Mouse (Mus musculus) MEL (cell line): ENCODE data around the gene Hectd3. TPM values are rescaled to one million over a fixed set of nuclear protein-coding genes. Genes with fewer than 3 reads are reported as not detected.

ENCODE experiments used
- DNase-seq: peaks from one replicate; pipeline ENCODE4 v3.0.0; 2011; ENCODE audit warnings: low read depth, low spot score
- H3K27ac ChIP-seq: 2 replicates; pipeline ENCODE4 v1.5.1; 2012; ENCODE audit warnings: low read depth, mild to moderate bottlenecking, control low read depth, low read length, moderate library complexity; ENCODE audit not compliant: control insufficient read depth
- H3K27me3 ChIP-seq, 2 experiments: fragments of 150-350 bp in 1 of 2; sonication (generic) in 1 of 2; 2 replicates each; pipeline ENCODE4 v1.6.1; 2012; ENCODE audit warnings: low read length in 2 of 2, mild to moderate bottlenecking in 2 of 2, improper control_type of control experiment in 1 of 2, moderate library complexity in 1 of 2; ENCODE audit not compliant: insufficient read depth in 2 of 2, control insufficient read depth in 1 of 2
- H3K36me3 ChIP-seq, 2 experiments: 2 replicates each; pipeline ENCODE4 v1.6.1; 2012 to 2014; ENCODE audit warnings: low read length in 2 of 2, improper control_type of control experiment in 1 of 2, inconsistent platforms in 1 of 2, mild to moderate bottlenecking in 1 of 2; ENCODE audit not compliant: insufficient read depth in 2 of 2, control insufficient read depth in 1 of 2
- H3K4me1 ChIP-seq, 2 experiments: fragments of 150-350 bp in 1 of 2; sonication (generic) in 1 of 2; 2 replicates each; pipeline ENCODE4 v1.6.1; 2012; ENCODE audit warnings: low read length in 2 of 2, improper control_type of control experiment in 1 of 2, mild to moderate bottlenecking in 1 of 2; ENCODE audit not compliant: insufficient read depth in 2 of 2, control insufficient read depth in 1 of 2
- H3K4me3 ChIP-seq, 2 experiments: fragments of 150-350 bp in 1 of 2; sonication (generic) in 1 of 2; 2 replicates each; pipeline ENCODE4 v1.5.1; 2012; ENCODE audit warnings: low read depth in 2 of 2, low read length in 2 of 2, mild to moderate bottlenecking in 2 of 2, moderate library complexity in 2 of 2, control low read depth in 1 of 2, improper control_type of control experiment in 1 of 2; ENCODE audit not compliant: control insufficient read depth in 1 of 2, insufficient read depth in 1 of 2
- H3K79me2 ChIP-seq: 2 replicates; pipeline ENCODE4 v1.6.1; 2012; ENCODE audit warnings: mild to moderate bottlenecking, low read length, moderate library complexity; ENCODE audit not compliant: control insufficient read depth, poor library complexity, insufficient read depth
- H3K9ac ChIP-seq: 2 replicates; pipeline ENCODE4 v1.6.1; 2012; ENCODE audit warnings: low read depth, mild to moderate bottlenecking, control low read depth, low read length, moderate library complexity; ENCODE audit not compliant: control insufficient read depth, poor library complexity, severe bottlenecking
- H3K9me3 ChIP-seq: fragments of 150-350 bp; sonication (generic); replicated peaks from 2 replicates; pipeline ENCODE4 v1.6.1; 2012; ENCODE audit warnings: mild to moderate bottlenecking, low read length, improper control_type of control experiment, moderate library complexity; ENCODE audit not compliant: insufficient read depth
- E2F4 ChIP-seq: IDR thresholded peaks from 2 replicates; pipeline ENCODE4 v1.6.1; 2011; ENCODE audit warnings: low read depth, low read length, improper control_type of control experiment, borderline replicate concordance
- ELF1 ChIP-seq: IDR thresholded peaks from 2 replicates; pipeline ENCODE4 v1.6.1; 2014; ENCODE audit warnings: low read depth, mild to moderate bottlenecking, inconsistent platforms, low read length, improper control_type of control experiment, moderate library complexity
- HCFC1 ChIP-seq: IDR thresholded peaks from 2 replicates; pipeline ENCODE4 v1.6.1; 2012; ENCODE audit warnings: low read depth, mild to moderate bottlenecking, inconsistent platforms, low read length, improper control_type of control experiment, moderate library complexity
- USF1 ChIP-seq: IDR thresholded peaks from 2 replicates; pipeline ENCODE4 v1.6.1; 2014; ENCODE audit warnings: low read depth, mild to moderate bottlenecking, inconsistent platforms, low read length, improper control_type of control experiment, moderate library complexity
- USF2 ChIP-seq, 2 experiments: IDR thresholded peaks; 2 replicates each; pipeline ENCODE4 v1.6.1; 2011 to 2012; ENCODE audit warnings: improper control_type of control experiment in 2 of 2, low read length in 2 of 2, borderline replicate concordance in 1 of 2, inconsistent platforms in 1 of 2, low read depth in 1 of 2, mild to moderate bottlenecking in 1 of 2; ENCODE audit not compliant: insufficient read depth in 1 of 2
- ZC3H11A ChIP-seq: IDR thresholded peaks from 2 replicates; pipeline ENCODE4 v1.6.1; 2012; ENCODE audit warnings: low read depth, mild to moderate bottlenecking, inconsistent platforms, low read length, improper control_type of control experiment
- polyA plus RNA-seq, 2 experiments: library from polyadenylated mRNA; stranded (reverse) in 1 of 2; unstranded in 1 of 2; fragments of >175 nt in 1 of 2; fragments of >200 nt in 1 of 2; gene quantifications; 2 replicates each; pipeline versions ENCODE4 v1.2.1 to v1.2.4; 2012; ENCODE audit warnings: low replicate concordance in 2 of 2, low read depth in 1 of 2; ENCODE audit not compliant: insufficient read length in 2 of 2, insufficient read depth in 1 of 2, missing spikeins in 1 of 2
- total RNA-seq: library from RNA; depleted of rRNA; stranded (reverse); fragments of 300-350 nt; gene quantifications from 2 replicates; pipeline ENCODE4 v1.2.3, GENCODE M21; 2012; rRNA removed

The Hectd3 gene
- total and polyA plus RNA-seq, 3 experiments, result 9.8 to 19.1 TPM; not detected in 1

- H3K9ac ChIP-seq, result no peak overlapping the region
- peaks cover 0 to 2% of the 10 kb centered on the region in 2 experiments; a peak in 1 of 4 replicates for H3K4me1 ChIP-seq
- peaks cover 5 to 18% of the 10 kb centered on the region in 2 experiments for H3K36me3 ChIP-seq
- no peaks in the 10 kb centered on the region for H3K79me2 ChIP-seq
- no peak overlapping the region for H3K4me3 ChIP-seq
- H3K9me3 ChIP-seq, result no peaks in the 10 kb centered on the region
- no peak for DNase-seq
- no peak overlapping the region for H3K27ac ChIP-seq
- no peak for TF ChIP-seq HCFC1
- TF ChIP-seq, all 39 proteins: peak for 0
- H3K27me3 ChIP-seq, result no peaks in the 10 kb centered on the region
Measured at GRCm38 (mm10) chr4:117052626-117053025, 57.5 kb downstream of the Hectd3 start.

GRCm38 (mm10) chr4:117053956-117054355 is 58.8 kb downstream of the Hectd3 start:
- TF ChIP-seq USF1 (no peak), E2F4 (no peak), USF2 (IDR thresholded peaks at IDR 0.05; ENCODE audit: borderline replicate concordance in 1 of 2, insufficient read depth in 1 of 2, low read depth in 1 of 2, low read length in 2 of 2) (no peak), ZC3H11A (no peak), ELF1 (no peak)
- no peak overlapping the region for H3K9ac ChIP-seq
- no peak for DNase-seq
- peaks cover 10 to 21% of the 10 kb centered on the region in 2 experiments for H3K36me3 ChIP-seq
- no peaks in the 10 kb centered on the region for H3K79me2 ChIP-seq
- no peaks in the 10 kb centered on the region for H3K27me3 ChIP-seq
- H3K4me1 ChIP-seq, result peaks cover 0 to 6% of the 10 kb centered on the region in 2 experiments; a peak in 2 of 4 replicates
- H3K27ac ChIP-seq, result no peak overlapping the region
- no peak overlapping the region for H3K4me3 ChIP-seq
- H3K9me3 ChIP-seq, result no peaks in the 10 kb centered on the region

Other genes with a start within 250 kb of the Hectd3 start
- 46.4 and 49.3 TPM in 2 replicates for gene Toe1, start 187.7 kb upstream of the Hectd3 start, total RNA-seq
- 10 to 100 TPM in 1 of 2 experiments, not detected in 1; 38.3 TPM for gene Toe1, start 187.7 kb upstream of the Hectd3 start, polyA plus RNA-seq
- 0.75 and 0.81 TPM in 2 replicates for gene Mutyh, start 187.6 kb upstream of the Hectd3 start, total RNA-seq
- gene Mutyh, start 187.6 kb upstream of the Hectd3 start, polyA plus RNA-seq, result 1 to 10 TPM in 1 of 2 experiments, not detected in 1; 2.5 TPM
- 0.10 TPM in 1 of 2 replicates, not detected in the other for gene Hpdl, start 173.6 kb upstream of the Hectd3 start, total RNA-seq
- gene Hpdl, start 173.6 kb upstream of the Hectd3 start, polyA plus RNA-seq, result under 1 TPM in 1 of 2 experiments, not detected in 1; 0.14 TPM
- gene Zswim5, start 117.9 kb upstream of the Hectd3 start, total RNA-seq, result 0.03 TPM in 1 of 2 replicates, not detected in the other
- under 1 TPM in 1 of 2 experiments, not detected in 1; 0.03 TPM for gene Zswim5, start 117.9 kb upstream of the Hectd3 start, polyA plus RNA-seq
- 72.0 and 108 TPM in 2 replicates for gene Urod, start 904 bp upstream of the Hectd3 start, total RNA-seq
- gene Urod, start 904 bp upstream of the Hectd3 start, polyA plus RNA-seq, result 100 to 1,000 TPM; 132 to 645 TPM
- 75.4 and 79.3 TPM in 2 replicates for gene Eif2b3, start 24.1 kb downstream of the Hectd3 start, total RNA-seq
- 10 to 100 TPM in 1 of 2 experiments, not detected in 1; 77.5 TPM for gene Eif2b3, start 24.1 kb downstream of the Hectd3 start, polyA plus RNA-seq
- gene Ptch2, start 100.8 kb downstream of the Hectd3 start, total RNA-seq, result not detected in 2 replicates
- under 1 TPM in 1 of 2 experiments, not detected in 1; 0.33 TPM for gene Ptch2, start 100.8 kb downstream of the Hectd3 start, polyA plus RNA-seq
- gene Btbd19, start 130.4 kb downstream of the Hectd3 start, total RNA-seq, result 12.1 and 13.6 TPM in 2 replicates
- gene Btbd19, start 130.4 kb downstream of the Hectd3 start, polyA plus RNA-seq, result 10 to 100 TPM in 1 of 2 experiments, not detected in 1; 22.6 TPM
- 0.31 and 0.62 TPM in 2 replicates for gene Tctex1d4, start 131.5 kb downstream of the Hectd3 start, total RNA-seq
- 1 to 10 TPM in 1 of 2 experiments, not detected in 1; 1.3 TPM for gene Tctex1d4, start 131.5 kb downstream of the Hectd3 start, polyA plus RNA-seq
- 4.1 and 5.3 TPM in 2 replicates for gene Plk3, start 138.6 kb downstream of the Hectd3 start, total RNA-seq
- 10 to 100 TPM in 1 of 2 experiments, not detected in 1; 13.8 TPM for gene Plk3, start 138.6 kb downstream of the Hectd3 start, polyA plus RNA-seq
- gene Rps8, start 160.9 kb downstream of the Hectd3 start, total RNA-seq, result 4,560 and 5,186 TPM in 2 replicates
- 1,000 to 10,000 TPM; 1,132 to 1,156 TPM for gene Rps8, start 160.9 kb downstream of the Hectd3 start, polyA plus RNA-seq
- 32.6 and 36.7 TPM in 2 replicates for gene Kif2c, start 187.3 kb downstream of the Hectd3 start, total RNA-seq
- gene Kif2c, start 187.3 kb downstream of the Hectd3 start, polyA plus RNA-seq, result 10 to 100 TPM in 1 of 2 experiments, not detected in 1; 45.1 TPM